Mouse (Mus musculus) CH12.LX (cell line): Measurements from ENCODE around the gene Mamstr.

Experiments used
- CTCF ChIP-seq, 2 experiments: IDR thresholded peaks in 1 of 2; conservative IDR thresholded peaks in 1 of 2; 2 replicates each; pipeline ENCODE4 v1.5.1; 2011 to 2012; ENCODE audit warnings: low read depth in 2 of 2, low read length in 2 of 2, improper control_type of control experiment in 1 of 2, inconsistent platforms in 1 of 2, mild to moderate bottlenecking in 1 of 2, moderate library complexity in 1 of 2
- POLR2AphosphoS2 ChIP-seq: IDR thresholded peaks from 2 replicates; pipeline ENCODE4 v1.6.1; 2011; ENCODE audit warnings: low read depth, low read length, improper control_type of control experiment
- RCOR1 ChIP-seq: conservative IDR thresholded peaks from 2 replicates; pipeline ENCODE4 v1.6.1; 2012; ENCODE audit warnings: low read depth, mild to moderate bottlenecking, inconsistent platforms, low read length, improper control_type of control experiment
- UBTF ChIP-seq: IDR thresholded peaks from 2 replicates; pipeline ENCODE4 v1.6.1; 2012; ENCODE audit warnings: low read depth, mild to moderate bottlenecking, inconsistent platforms, low read length, improper control_type of control experiment, moderate library complexity

DNA sequence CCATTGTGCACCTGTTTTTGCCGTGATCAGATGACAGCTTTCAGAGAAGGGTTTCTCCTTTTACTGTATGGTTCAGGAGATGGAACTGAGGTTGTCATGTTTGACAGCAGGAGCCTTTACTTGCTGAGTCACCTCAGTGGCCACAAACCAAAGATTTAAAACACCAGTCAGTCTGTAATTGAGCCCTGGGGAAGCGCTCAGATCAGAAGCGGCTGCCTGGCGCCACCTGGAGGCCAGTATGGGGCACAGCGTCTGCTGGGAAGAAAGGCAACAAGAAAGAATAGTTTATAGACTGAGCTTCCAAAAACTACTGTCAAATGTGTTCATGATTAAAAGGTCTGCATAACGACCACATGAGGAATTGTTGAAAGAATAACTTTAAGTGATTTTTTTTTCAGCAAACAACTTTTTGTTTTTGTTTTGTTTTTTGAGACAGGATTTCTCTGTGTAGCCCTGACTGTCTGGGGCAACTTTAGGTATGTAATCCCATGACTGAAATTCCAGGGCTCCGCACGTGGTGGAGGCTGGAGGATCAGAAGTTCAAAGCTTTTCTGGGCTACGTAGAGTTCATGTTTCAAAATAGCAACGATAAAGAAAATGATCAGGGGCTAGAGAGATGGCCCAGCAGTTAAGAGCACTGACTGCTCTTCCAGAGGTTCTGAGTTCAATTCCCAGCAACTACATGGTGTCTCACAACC is 46.5 kb upstream of the Mamstr start:
- TF ChIP-seq CTCF (conservative IDR thresholded peaks at IDR 0.05 in 1 of 2, IDR thresholded peaks at IDR 0.05 in 1 of 2; ENCODE audit: low read depth in 2 of 2, low read length in 2 of 2) (peak; percentile 73 to 97), RCOR1 (no peak), UBTF (no peak), POLR2AphosphoS2 (no peak)
